Mouse (Mus musculus) kidney, adult 9 months (tissue): ENCODE measurements around the gene Tk1.
"Not testable (repeated sequence)": the region's sequence is repeated elsewhere in the genome, so short reads cannot be mapped to it uniquely, and the experiment has no call there.

Experiments used
- DNase-seq: peaks from one replicate; pipeline ENCODE4 v3.0.0; 2022

The Tk1 gene

GRCm38 (mm10) chr11:117788481-117788880 is 37.4 kb downstream of the Tk1 start:
- DNase-seq = not testable (repeated sequence)

- DNase-seq = peak; percentile 78
These were observed 39.6 kb downstream of the Tk1 start for GRCm38 (mm10) chr11:117786294-117786693.

- DNase-seq = no peak
These were observed 42.1 kb downstream of the Tk1 start for GRCm38 (mm10) chr11:117783683-117784309.

GRCm38 (mm10) chr11:117783089-117783488 is 42.8 kb downstream of the Tk1 start:
- no peak for DNase-seq

- DNase-seq = no peak
These were observed 43.2 kb downstream of the Tk1 start for GRCm38 (mm10) chr11:117782705-117783034.

- DNase-seq = no peak
These were observed 43.7 kb downstream of the Tk1 start, which contains the start of the genes Tmc8 and Tmc6 for GRCm38 (mm10) chr11:117781993-117782704. Tmc8 (plus strand) TSS chr11:117782076. Tmc6 (minus strand) TSS chr11:117782198.

- DNase-seq = peak; percentile 89
These were observed 44.6 kb downstream of the Tk1 start for GRCm38 (mm10) chr11:117781199-117781821.

DNA sequence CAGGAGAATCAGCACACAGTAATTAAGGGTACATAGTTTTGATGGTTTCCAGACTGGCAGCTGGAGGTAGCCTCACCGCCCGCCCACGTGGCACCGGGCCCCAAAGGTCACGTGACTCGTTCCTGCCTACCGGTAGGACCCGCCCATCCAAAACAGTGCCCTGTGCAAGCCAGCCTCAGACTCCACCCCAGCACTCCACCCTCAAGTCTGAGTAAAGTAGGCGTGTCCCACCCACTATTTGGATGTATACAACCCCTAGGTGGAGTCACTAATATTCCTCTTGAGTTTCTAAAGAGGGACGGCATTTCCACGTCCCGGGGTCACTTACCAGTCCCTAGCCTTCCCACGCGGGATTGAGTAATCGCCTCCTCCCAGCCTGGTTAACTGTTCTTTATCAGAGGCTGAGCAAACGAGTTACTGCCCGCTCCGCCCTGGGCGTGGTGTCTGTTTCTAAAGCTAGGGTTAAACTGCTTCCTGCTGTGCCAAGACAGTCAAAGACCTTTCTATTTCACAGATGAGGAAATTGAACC is 45.2 kb downstream of the Tk1 start:
- DNase-seq = peak; percentile 97

GRCm38 (mm10) chr11:117780199-117780515 is 45.7 kb downstream of the Tk1 start:
- DNase-seq = no peak

GRCm38 (mm10) chr11:117779434-117780198 is 46.3 kb downstream of the Tk1 start:
- DNase-seq = peak; percentile 91

- peak; percentile 65 for DNase-seq
These were observed 47.0 kb downstream of the Tk1 start for GRCm38 (mm10) chr11:117778851-117779433.

GRCm38 (mm10) chr11:117778031-117778430 is 47.9 kb downstream of the Tk1 start:
- peak; percentile 81 for DNase-seq

GRCm38 (mm10) chr11:117777111-117777510 is 48.8 kb downstream of the Tk1 start:
- DNase-seq = no peak

GRCm38 (mm10) chr11:117776085-117776792 is 49.7 kb downstream of the Tk1 start:
- DNase-seq = no peak

DNA sequence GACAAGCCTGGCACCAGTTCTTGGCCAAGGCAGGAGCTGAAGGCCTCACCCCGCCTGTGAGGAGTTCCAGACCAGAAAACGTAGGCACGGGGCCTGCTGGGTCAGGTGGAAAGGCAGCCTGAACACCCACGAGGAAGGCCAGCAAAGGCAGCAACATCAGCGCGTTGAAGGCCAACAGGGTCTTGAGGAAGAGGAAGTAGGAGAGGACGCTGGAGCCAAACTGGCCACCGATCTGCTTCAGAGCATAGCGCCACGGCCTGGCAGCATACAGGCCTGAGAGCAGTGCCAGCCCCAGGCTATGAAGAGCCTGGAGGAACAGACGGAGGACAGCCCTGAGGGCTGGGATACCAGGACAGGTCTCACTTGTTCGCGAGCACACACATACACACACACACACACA is 50.4 kb downstream of the Tk1 start:
- no peak for DNase-seq

DNA sequence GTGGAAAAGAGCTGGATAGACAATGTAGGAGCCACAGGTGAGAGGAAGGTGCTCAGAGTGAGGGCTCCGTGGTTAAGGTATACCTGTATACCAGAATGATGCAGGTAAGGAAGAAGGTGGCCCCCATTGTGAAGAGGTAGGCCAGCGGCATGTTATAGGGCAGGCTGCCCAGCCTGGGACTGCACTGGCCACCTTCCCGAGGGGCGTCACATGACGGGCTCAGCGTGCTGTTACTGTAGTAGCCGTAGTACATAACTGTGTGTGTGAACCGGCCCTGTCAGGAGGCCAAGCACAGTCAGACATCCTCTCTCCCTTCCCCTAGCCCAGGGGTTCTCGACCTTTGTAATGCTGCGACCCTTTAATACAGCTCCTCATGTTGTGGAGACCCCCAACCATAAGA is 51.0 kb downstream of the Tk1 start:
- no peak for DNase-seq

DNA sequence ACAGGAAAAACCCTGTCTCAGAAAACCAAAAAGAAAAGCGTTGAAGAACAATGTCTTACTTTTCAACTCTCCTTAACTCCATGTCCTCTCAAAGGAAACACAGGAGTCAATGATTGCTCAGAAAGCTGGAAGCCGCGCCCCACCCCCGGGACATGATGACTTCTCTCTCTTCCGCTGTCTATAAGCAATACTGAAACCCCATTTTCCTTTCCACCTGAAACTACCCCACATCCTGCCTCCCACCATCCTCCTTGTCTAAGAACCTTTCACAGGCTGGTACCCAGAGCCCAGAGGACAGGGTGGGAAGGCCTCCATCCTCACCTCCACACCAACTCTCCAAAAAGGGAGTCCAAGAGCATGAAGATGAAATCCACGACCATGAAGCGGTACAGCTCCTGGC is 53.5 kb downstream of the Tk1 start:
- DNase-seq = no peak

DNA sequence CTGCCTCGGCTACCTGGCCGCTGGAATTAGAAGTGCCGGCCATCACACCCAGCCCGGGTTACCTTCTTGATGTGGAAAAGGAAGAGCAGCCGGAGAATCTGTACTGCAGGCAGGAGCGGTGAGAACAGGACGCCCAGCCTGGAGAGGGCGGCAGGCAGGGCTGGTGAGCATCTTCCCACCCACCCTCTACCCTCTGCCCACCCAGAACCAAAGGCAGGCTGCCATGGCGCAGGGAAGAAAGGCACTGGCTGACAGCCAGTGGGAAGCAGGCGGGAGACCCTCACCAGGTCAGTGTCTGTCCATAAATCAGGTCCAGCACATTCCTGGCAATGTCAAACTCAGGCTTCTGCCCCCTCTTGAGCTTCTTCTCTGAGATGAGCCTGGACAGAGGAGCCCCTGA is 55.5 kb downstream of the Tk1 start:
- DNase-seq = no peak

DNA sequence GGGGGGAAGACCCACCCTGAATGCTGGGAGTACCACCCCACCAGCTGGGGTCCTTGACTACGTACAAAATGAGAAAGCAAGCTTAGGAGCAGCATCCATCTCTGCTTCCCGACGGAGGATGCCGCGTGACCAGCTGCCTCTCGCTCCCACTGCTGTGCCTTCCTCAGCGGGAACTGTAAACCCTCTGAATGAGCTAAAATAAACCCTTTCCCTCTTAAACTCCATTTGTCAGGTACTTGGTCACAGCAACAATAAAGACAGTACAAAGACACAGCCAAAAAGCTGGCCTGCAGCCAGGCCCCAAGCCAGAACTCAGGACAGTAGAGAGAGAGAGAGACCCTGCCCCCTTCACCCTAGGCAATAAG is 56.2 kb downstream of the Tk1 start:
- no peak for DNase-seq

DNA sequence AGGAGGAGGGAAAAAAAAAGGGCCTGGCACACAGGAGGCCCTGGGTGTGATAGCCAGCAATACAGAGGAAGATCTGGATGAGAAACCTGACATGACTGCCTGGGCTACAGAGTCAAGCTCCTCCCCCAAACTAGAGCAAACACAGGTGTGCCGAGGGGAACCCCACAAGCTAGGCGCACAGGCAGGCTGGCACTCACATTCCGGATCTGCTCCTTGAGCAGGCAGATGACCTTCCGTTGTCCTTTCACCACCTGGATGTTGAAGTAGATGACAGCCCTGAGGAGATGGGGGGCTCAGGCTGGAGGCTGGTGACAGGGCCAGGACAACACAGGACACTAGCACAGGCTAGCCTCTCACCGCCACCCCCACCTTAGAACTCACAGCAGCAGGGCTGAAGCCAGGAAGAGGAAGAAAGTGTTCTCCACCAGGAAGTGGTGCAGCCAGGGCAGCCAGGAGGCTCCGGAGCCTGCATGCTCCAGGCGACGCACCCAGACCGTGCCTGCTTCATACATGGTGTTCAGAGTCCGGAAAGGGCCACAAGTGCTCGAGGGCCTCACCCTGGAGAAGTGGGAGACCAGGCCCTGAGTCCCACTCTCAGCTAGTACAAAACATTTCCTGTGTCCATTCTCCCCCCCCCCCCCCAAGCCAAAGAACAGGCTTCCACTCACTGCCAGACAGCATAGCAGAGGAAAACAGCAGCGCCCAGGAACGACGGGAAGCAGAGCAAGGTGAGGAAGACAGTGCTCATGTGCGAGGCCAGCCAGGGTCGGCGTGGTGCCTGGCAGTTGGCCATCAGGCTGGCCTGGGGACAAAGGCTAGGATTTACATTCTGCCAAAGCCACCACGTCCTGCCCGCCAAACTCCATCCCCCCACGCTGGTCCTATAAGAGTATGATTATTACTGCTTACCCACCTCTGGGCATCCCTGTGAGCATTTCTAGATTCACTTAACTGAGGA is 56.9 kb downstream of the Tk1 start:
- no peak for DNase-seq

DNA sequence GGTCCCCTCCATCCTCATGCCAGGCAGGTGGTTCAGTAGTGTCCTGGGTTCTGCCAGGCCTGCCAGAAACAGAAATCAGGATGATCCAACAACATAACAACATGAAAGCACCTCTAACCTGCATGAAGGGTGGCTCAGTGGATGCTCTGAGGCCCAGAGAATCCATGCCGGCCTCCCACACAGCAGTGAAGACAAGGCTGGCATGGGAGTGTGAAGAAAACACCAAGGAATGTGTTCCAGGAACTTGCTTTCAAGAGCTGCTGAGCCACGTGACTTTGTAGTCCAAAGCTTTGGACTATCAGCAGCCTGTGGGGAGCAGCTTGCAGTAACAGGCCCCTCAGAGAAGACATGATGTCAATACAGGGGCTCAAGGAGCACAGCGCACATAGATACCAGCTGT is 59.6 kb downstream of the Tk1 start:
- DNase-seq = no peak
